Mouse (Mus musculus) neural tube, embryonic 13.5 days (tissue): ENCODE data around the gene Pmvk. TPM values are rescaled to one million over a fixed set of nuclear protein-coding genes. Genes with fewer than 3 reads are reported as not detected.

Source experiments
- ATAC-seq: fragments of 200-750 bp; cut with Nextera tagmentation; 2 replicates; pipeline ENCODE4 v1.8.0; 2017; ENCODE audit warnings: low read depth, mild to moderate bottlenecking, moderate TSS enrichment, moderate library complexity
- H3K27ac ChIP-seq: fragments of 300-500 bp; sonication (generic); replicated peaks from 2 replicates; pipeline ENCODE4 v1.5.1; 2015; ENCODE audit warnings: moderate library complexity, mild to moderate bottlenecking, inconsistent platforms
- H3K27me3 ChIP-seq: fragments of 300-500 bp; sonication (generic); 2 replicates; pipeline ENCODE4 v1.6.1; 2015; ENCODE audit warnings: mild to moderate bottlenecking, inconsistent platforms
- H3K36me3 ChIP-seq: fragments of 300-500 bp; sonication (generic); 2 replicates; pipeline ENCODE4 v1.6.1; 2015; ENCODE audit warnings: mild to moderate bottlenecking, inconsistent platforms
- H3K4me1 ChIP-seq: fragments of 300-500 bp; sonication (generic); replicated peaks from 2 replicates; pipeline ENCODE4 v1.6.1; 2015; ENCODE audit warnings: inconsistent platforms
- H3K4me2 ChIP-seq: fragments of 300-500 bp; sonication (generic); 2 replicates; pipeline ENCODE4 v1.6.1; 2015; ENCODE audit warnings: inconsistent platforms, mild to moderate bottlenecking, moderate library complexity
- H3K4me3 ChIP-seq: fragments of 300-500 bp; sonication (generic); 2 replicates; pipeline ENCODE4 v1.5.1; 2015; ENCODE audit warnings: mild to moderate bottlenecking, inconsistent platforms
- H3K9ac ChIP-seq: fragments of 300-500 bp; sonication (generic); 2 replicates; pipeline ENCODE4 v1.6.1; 2015; ENCODE audit warnings: moderate library complexity, mild to moderate bottlenecking, inconsistent platforms
- H3K9me3 ChIP-seq: fragments of 300-500 bp; sonication (generic); 2 replicates; pipeline ENCODE4 v1.6.1; 2016; ENCODE audit warnings: inconsistent platforms
- WGBS: fragments of 180-500 bp; shearing (Covaris S2); methylation state at CpG from one replicate; pipeline ENCODE4 v1.1.7; 2015; 5-methylcytosine and 5-hydroxymethylcytosine counted together
- polyA plus RNA-seq: library from polyadenylated mRNA; unstranded; fragments of >200 nt; fragmentation: Nextera tagmentation; extraction: Ambion mirVana; gene quantifications from 2 replicates; pipeline ENCODE4 v1.2.1, GENCODE M21; 2015

Pmvk gene
- polyA plus RNA-seq, 1 experiment from 2014 or later = 104 TPM

DNA sequence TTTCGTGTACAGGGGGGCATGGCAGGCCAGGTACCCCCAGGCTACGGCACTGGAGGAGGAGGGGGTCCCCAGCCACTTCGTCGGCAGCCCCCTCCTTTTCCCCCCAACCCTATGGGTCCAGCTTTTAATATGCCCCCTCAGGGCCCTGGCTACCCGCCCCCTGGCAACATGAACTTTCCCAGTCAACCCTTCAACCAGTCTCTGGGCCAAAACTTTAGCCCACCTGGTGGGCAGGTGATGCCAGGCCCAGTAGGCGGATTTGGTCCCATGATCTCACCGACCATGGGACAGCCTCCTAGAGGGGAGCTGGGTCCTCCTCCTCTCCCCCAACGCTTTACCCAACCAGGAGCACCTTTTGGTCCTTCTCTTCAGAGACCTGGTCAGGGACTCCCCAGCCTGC, 21.7 kb upstream of the Pmvk start:
- no peak for ATAC-seq
- no peak overlapping the region for H3K4me2 ChIP-seq
- peaks cover 46% of the 10 kb centered on the region for H3K4me1 ChIP-seq
- no peak overlapping the region for H3K27ac ChIP-seq
- no peak overlapping the region for H3K4me3 ChIP-seq
- H3K36me3 ChIP-seq = peaks cover 29% of the 10 kb centered on the region
- 91% methylated on average over 8 of the region's 8 CpGs for WGBS
- no peaks in the 10 kb centered on the region for H3K9me3 ChIP-seq
- H3K9ac ChIP-seq = no peak overlapping the region
- no peaks in the 10 kb centered on the region for H3K27me3 ChIP-seq

DNA sequence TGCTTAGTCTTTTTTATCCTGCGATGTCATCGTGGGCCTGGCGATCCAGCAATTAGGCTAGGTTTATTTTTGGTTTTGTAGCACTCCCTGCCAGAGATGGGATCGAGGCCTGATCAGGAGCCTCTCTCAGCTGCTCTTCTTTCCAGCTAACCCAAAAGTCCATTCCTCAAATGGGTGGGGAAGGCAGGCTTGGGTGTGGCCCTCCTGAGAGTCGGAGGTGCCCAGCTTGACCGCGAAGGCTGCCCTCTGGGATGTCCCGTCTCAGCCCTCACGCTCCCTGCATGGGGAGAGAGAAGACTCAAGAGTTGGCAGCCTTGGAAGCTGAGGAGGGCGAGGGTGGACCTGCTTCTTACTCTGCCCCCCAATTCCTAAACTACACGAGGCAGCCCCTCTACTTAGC, 19.8 kb upstream of the Pmvk start:
- H3K27ac ChIP-seq = peak overlapping the region; percentile 42; the same call in 1 of the 2 replicates
- no peak overlapping the region for H3K4me3 ChIP-seq
- 84% methylated on average over 11 of the region's 11 CpGs for WGBS
- H3K36me3 ChIP-seq = peaks cover 27% of the 10 kb centered on the region
- H3K27me3 ChIP-seq = no peaks in the 10 kb centered on the region
- H3K9me3 ChIP-seq = no peaks in the 10 kb centered on the region
- H3K9ac ChIP-seq = no peak overlapping the region
- H3K4me1 ChIP-seq = peaks cover 46% of the 10 kb centered on the region
- H3K4me2 ChIP-seq = no peak overlapping the region
- no peak for ATAC-seq

DNA sequence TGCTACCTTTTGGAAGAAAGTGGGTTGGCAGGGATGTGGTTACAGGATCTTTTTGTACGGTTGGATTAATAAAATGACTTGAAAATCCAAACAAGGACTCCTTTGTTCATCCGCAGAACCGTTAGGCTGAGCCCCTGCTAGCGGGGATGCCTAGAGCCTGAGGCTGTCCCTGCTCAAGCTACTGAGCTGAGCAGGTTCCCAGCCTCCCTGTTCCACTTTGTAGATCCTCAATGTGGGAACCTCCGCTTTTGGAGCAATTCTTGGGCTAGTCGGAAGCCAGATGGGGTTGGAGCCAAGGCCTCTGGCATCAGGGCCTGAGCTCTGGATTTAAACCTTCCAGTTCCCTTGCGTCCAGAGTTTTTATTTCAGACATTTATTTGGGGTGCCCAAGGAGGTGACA, 19.3 kb upstream of the Pmvk start:
- 71% methylated on average over 7 of the region's 7 CpGs for WGBS
- H3K27ac ChIP-seq = no peak overlapping the region

DNA sequence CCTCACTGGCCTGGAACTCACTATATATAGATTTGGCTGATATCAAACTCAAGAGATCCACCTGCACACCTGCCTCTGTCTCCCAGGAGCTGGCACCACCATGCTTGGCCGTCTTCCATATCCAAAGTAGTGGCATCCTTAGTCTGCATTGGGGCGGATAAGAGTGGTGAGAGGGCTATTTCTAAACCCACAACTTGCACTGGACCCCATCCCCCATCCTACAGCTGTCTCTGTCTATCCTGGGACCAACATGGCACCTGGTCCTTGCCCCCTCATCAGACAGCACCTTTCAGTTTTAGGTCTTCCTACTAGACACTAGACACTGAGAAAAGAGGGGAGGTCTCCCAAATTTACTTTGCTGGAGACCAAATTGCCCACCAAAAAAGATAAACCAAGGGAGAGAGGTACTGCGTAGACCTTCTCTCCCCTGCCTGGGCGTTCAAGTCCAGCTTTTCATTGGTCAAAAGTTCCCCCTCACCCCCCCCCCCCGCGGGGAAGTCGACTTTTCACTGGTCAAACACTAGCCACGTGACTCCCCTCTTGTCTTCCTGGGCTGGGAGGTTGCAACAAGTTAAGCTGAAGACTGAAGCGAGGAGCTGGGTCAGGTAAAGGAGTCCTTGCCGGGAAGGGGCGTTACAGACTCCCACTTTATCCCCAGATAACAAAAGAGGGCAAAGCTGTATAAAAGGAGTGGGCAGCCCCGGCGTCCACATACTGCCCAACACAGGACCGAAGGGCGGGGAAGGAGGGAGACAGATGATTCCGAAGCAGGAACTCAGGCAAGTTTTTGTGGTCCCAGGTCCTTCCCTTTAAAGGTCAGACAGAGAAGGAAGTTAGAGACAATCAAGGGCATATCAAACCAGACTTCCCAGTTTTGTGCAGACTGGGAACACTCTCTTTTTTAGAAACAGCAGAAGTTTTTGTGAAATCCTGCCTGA, 17.9 kb upstream of the Pmvk start, which contains the start of gene Pbxip1:
Gene Pbxip1, plus strand, starts transcription at position 531 of the 938 bp plus-strand sequence.
- Histone ChIP-seq H3K4me1 (peaks cover 37% of the 10 kb centered on the region), H3K27me3 (no peaks in the 10 kb centered on the region), H3K36me3 (peaks cover 27% of the 10 kb centered on the region), H3K4me3 (peak within 1 kb of the TSS; percentile 36), H3K27ac (no peak within 1 kb of the TSS; the same call in 1 of the 2 replicates), H3K9me3 (no peaks in the 10 kb centered on the region), H3K9ac (peak within 1 kb of the TSS; percentile 62), H3K4me2 (peak within 1 kb of the TSS; percentile 47)
- peak; percentile 66 for ATAC-seq
- WGBS = 5% methylated on average over 16 of the region's 16 CpGs

More for the DNA sequence above, 19.3 kb upstream of the Pmvk start:
- Histone ChIP-seq H3K9ac (no peak overlapping the region), H3K4me2 (no peak overlapping the region), H3K36me3 (peaks cover 27% of the 10 kb centered on the region), H3K27me3 (no peaks in the 10 kb centered on the region), H3K4me1 (peaks cover 46% of the 10 kb centered on the region), H3K9me3 (no peaks in the 10 kb centered on the region), H3K4me3 (no peak overlapping the region)
- ATAC-seq = no peak

DNA sequence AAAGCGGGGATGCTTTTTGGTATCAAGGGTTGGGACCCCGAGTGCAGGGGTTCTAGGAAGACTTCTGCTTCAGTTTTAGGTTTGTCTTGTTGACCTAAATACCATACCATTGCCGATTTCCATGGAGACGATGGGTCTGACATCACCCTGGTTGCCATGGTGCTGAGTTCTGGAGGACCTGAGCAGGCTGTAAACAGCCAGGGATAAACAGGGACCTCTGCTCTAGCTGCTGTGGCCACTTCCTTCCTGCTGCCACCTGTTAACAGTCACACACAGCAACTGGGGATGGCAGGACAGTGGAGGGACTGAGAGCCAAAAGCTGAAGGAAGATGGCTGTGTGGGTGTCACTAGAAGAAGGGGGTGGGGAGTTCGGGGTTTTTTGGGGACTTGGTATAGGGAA, 17.1 kb upstream of the Pmvk start:
- H3K4me1 ChIP-seq = peaks cover 29% of the 10 kb centered on the region
- H3K27ac ChIP-seq = no peak overlapping the region
- H3K4me3 ChIP-seq = peak overlapping the region; percentile 36
- peaks cover 26% of the 10 kb centered on the region for H3K36me3 ChIP-seq
- no peaks in the 10 kb centered on the region for H3K27me3 ChIP-seq
- peak overlapping the region; percentile 62 for H3K9ac ChIP-seq
- no peak for ATAC-seq
- 26% methylated on average over 5 of the region's 5 CpGs for WGBS
- peak overlapping the region; percentile 47 for H3K4me2 ChIP-seq
- H3K9me3 ChIP-seq = no peaks in the 10 kb centered on the region

DNA sequence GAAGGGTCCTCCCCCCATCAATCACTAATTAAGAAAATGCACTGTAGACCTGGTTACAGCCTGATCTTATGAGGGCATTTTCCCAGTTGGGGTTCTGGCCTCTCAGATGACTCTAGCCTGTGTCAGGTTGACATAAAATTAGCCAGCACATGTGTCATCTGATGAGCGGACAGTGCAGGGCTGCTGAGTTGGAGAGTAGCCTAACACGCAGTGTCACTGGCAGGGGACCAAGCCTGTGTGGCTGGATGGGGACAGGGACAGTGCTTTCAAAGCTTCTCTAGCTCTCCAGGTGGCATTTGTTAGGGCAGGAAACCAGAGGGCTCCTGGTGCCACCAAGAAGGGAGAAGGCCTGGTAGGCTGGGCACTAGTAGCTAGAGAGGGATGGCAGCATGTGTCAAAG, 13.7 kb upstream of the Pmvk start:
- 97% methylated on average over 2 of the region's 2 CpGs for WGBS
- Histone ChIP-seq H3K27ac (no peak overlapping the region), H3K27me3 (no peaks in the 10 kb centered on the region), H3K9me3 (no peaks in the 10 kb centered on the region), H3K4me3 (no peak overlapping the region), H3K4me1 (peaks cover 16% of the 10 kb centered on the region), H3K9ac (no peak overlapping the region), H3K4me2 (no peak overlapping the region), H3K36me3 (no peaks in the 10 kb centered on the region)
- no peak for ATAC-seq

DNA sequence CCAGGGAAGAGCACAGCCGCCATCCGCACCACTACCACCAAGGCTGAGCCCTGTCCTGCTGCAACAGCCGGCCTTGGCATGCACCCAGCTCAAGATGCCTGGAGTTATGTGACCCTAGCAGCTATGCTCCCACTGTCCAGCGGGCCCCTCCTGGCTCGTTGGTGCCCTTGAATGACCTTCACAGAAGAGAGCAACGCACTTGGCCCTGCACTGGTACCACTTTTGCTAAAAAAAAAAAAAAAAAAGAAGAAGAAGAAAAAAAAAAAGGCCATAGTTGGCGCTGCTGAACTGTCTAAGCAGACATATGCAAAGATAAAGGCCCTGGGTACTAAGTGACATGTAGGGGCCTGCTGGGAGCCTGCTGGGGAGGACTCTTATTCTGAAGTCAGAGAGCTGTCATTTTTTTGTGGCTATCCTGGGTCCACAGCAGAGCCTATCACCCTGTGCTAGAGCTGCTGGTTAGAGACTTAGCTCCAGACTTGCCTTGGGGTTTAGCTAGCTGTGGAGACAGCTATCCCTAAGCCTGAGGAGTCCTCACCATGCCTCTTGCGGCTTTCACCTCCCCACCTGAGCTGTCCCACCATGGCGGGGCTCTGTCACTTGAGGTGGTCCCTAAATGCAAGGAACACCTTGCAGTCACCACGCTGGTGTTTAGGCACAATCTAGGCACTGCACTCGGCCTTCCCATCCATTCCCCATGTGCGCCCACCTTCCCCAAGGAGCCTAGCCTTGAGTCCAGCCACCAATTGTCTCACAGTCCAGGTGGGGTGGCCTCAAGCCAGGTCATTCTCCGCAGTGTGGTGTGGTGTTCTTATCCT, 5.4 kb upstream of the Pmvk start:
- Histone ChIP-seq H3K27me3 (no peaks in the 10 kb centered on the region), H3K36me3 (no peaks in the 10 kb centered on the region), H3K4me3 (no peak overlapping the region), H3K9me3 (no peaks in the 10 kb centered on the region), H3K9ac (0 out of 2 replicates have a peak overlapping the region, but pooled peaks have one; percentile 8), H3K4me1 (peaks cover 14% of the 10 kb centered on the region; the same call in 1 of the 2 replicates), H3K27ac (no peak overlapping the region), H3K4me2 (no peak overlapping the region)
- WGBS = 75% methylated on average over 13 of the region's 13 CpGs
- peak; percentile 29 for ATAC-seq

DNA sequence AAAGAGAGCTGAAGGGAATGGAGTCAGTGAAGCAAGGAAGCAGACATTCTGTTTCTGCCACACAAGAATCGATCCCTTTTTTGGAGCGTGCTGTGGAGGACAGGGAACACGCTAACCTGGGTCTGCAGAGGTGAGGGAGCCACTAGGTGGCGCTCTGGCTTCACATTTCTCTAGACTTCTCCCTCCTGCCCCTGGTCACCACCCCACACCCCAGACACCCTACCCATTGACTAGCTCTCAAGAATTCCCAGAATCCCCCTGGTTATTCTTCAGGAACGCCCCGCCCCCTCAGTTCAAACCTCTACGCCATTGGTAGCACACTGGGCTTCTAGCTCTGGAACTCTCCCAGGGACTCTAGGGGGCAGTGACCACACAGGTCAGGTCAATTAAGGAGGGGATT, 4.8 kb upstream of the Pmvk start:
- 37% methylated on average over 7 of the region's 7 CpGs for WGBS
- no peaks in the 10 kb centered on the region for H3K27me3 ChIP-seq
- ATAC-seq = peak; percentile 60

DNA sequence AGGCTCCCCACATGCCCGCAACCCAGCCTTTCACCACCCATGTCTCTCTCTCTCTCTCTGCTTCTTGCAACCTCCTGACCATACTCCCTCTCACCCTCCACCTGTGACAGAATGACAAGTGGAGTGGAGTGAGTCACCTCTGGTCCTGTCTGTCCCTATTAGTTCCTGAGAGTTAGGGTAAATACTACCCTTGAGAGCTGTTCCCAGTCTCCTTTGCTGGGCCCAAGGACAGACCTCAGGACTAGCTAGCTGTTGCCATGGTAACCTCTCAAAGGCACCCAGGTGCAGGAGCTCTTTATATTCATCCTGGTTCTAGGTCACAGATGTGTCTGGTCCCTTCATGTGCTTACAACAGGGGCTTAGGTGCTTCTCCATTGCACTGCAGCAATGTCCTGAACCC, 2.4 kb upstream of the Pmvk start:
- Histone ChIP-seq H3K4me2 (no peak overlapping the region), H3K4me3 (no peak overlapping the region), H3K36me3 (no peaks in the 10 kb centered on the region), H3K27me3 (no peaks in the 10 kb centered on the region), H3K27ac (no peak overlapping the region), H3K4me1 (peaks cover 14% of the 10 kb centered on the region; the same call in 1 of the 2 replicates), H3K9ac (no peak overlapping the region; the same call in 1 of the 2 replicates), H3K9me3 (no peaks in the 10 kb centered on the region)
- no peak for ATAC-seq
- WGBS = 94% methylated on average over 1 of the region's 1 CpGs

More for the DNA sequence above, 4.8 kb upstream of the Pmvk start:
- H3K36me3 ChIP-seq = no peaks in the 10 kb centered on the region
- peaks cover 14% of the 10 kb centered on the region; the same call in 1 of the 2 replicates for H3K4me1 ChIP-seq
- H3K4me2 ChIP-seq = no peak overlapping the region
- H3K27ac ChIP-seq = no peak overlapping the region
- no peak overlapping the region for H3K4me3 ChIP-seq
- 0 out of 2 replicates have a peak overlapping the region, but pooled peaks have one; percentile 8 for H3K9ac ChIP-seq
- H3K9me3 ChIP-seq = no peaks in the 10 kb centered on the region

DNA sequence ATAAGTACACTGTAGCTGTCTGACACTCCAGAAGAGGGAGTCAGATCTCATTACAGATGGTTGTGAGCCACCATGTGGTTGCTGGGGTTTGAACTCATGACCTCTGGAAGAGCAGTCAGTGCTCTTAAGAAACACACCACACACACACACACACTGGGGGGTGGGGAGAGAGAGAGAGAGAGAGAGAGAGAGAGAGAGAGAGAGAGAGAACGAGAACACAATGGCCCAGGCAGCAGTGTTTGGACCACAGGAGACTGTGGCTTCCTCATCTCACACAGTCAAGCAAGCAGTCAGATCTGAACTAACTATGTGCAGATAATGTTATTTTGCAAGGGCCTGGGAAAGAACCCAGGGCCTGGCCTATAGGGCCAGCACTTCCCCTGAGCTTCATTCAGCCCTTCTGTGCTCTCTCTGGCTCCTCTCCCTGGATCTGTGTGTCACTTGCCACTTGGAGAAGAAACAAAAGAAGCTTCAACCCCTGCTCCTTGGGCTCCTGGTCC, 1.5 kb downstream of the Pmvk start:
- Histone ChIP-seq H3K27me3 (no peaks in the 10 kb centered on the region), H3K27ac (no peak overlapping the region), H3K4me2 (no peak overlapping the region), H3K36me3 (no peaks in the 10 kb centered on the region), H3K9ac (no peak overlapping the region), H3K9me3 (no peaks in the 10 kb centered on the region), H3K4me1 (peaks cover 22% of the 10 kb centered on the region), H3K4me3 (no peak overlapping the region)
- no peak for ATAC-seq
- WGBS = 60% methylated on average over 1 of the region's 1 CpGs

DNA sequence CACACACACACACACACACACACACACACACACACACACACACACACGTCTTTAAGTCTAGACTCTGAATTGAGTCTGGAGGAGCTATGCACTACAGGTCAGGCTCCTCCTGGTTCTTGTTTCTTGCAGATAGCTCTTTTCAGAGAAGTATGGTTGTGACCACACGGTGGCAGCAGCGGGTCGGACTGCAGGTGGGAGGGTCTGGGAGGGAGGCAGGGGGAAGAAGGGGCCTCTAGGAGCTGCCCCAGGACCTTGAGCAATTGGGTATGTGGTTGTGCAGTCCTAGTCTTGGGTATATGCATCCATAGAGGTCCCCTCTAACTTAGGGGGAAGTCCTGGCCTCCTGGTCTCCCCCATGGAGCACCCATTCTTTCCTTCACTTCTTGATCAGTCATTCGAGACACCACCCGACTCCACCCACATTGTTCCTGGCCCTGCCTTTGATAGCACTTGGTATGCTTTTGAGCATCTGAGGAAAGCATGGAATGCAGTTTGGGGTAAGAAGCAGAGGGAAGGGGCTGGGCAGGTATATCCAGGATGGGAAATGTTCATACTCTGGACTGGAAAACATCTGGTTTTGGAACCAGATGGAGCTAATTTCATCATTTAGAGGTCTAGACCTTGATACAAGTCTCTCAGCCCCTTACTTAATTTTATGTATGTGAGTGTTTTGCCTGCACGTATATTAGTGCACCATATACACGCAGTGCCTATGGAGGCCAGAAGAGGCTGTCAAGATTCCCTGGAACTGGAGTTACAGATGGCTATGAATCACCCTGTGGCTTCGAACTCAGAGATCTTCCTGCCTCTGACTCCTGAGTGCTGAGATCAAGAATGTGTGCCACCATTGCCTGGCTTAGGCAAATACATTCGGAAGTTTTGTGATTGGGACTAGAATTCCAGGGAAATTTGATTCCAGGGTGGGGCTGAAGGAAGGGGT, 2.7 kb downstream of the Pmvk start:
- no peak for ATAC-seq
- H3K4me2 ChIP-seq = no peak overlapping the region
- peaks cover 19% of the 10 kb centered on the region for H3K4me1 ChIP-seq
- no peaks in the 10 kb centered on the region for H3K27me3 ChIP-seq
- H3K9ac ChIP-seq = no peak overlapping the region
- 37% methylated on average over 10 of the region's 10 CpGs for WGBS
- no peaks in the 10 kb centered on the region for H3K9me3 ChIP-seq
- no peak overlapping the region for H3K4me3 ChIP-seq
- no peaks in the 10 kb centered on the region for H3K36me3 ChIP-seq
- no peak overlapping the region for H3K27ac ChIP-seq
